Mouse (Mus musculus) right cerebral cortex, postnatal 25 days (tissue): Measurements from ENCODE around the gene Zfp58.
"Not testable (repeated sequence)": the region's sequence is repeated elsewhere in the genome, so short reads cannot be mapped to it uniquely, and the experiment has no call there.

ENCODE experiments used
- DNase-seq: peaks from one replicate; pipeline ENCODE4 v3.0.0; 2022

Zfp58 gene

GRCm38 (mm10) chr13:67500084-67500719, at the start of gene Zfp58:
Gene Zfp58 (minus strand): TSS chr13:67500555.
- peak; percentile 83 for DNase-seq

GRCm38 (mm10) chr13:67545941-67546340, 45.6 kb upstream of the Zfp58 start:
- DNase-seq, result no peak

- DNase-seq, result no peak
These were observed 26.8 kb upstream of the Zfp58 start for GRCm38 (mm10) chr13:67527049-67527730.

- peak; percentile 92 for DNase-seq
These were observed 25.5 kb upstream of the Zfp58 start, which contains the start of the genes Gm26965 and Zfp87 for GRCm38 (mm10) chr13:67525753-67526410. Gene Gm26965 (minus strand): TSS chr13:67526151. Gene Zfp87 (minus strand): TSS chr13:67526177.

GRCm38 (mm10) chr13:67500908-67501307, 553 bp upstream of the Zfp58 start:
- no peak for DNase-seq

GRCm38 (mm10) chr13:67495631-67496030, 4.7 kb downstream of the Zfp58 start:
- DNase-seq, result no peak

- no peak for DNase-seq
These were observed 15.9 kb downstream of the Zfp58 start for GRCm38 (mm10) chr13:67484424-67484811.

- DNase-seq, result peak; percentile 86
These were observed 16.5 kb downstream of the Zfp58 start, which contains the start of gene Zfp874b for GRCm38 (mm10) chr13:67483625-67484423. Gene Zfp874b (minus strand): TSS chr13:67484258.

- DNase-seq, result no peak
These were observed 18.8 kb downstream of the Zfp58 start for GRCm38 (mm10) chr13:67481528-67481927.

- DNase-seq, result no peak
These were observed 31.1 kb downstream of the Zfp58 start for GRCm38 (mm10) chr13:67469274-67469673.

- not testable (repeated sequence) for DNase-seq
These were observed 36.7 kb downstream of the Zfp58 start for GRCm38 (mm10) chr13:67463506-67464185.

GRCm38 (mm10) chr13:67452021-67452309, 48.4 kb downstream of the Zfp58 start:
- DNase-seq, result no peak

- peak; percentile 88 for DNase-seq
These were observed 49.0 kb downstream of the Zfp58 start, which contains the start of gene Zfp874a for GRCm38 (mm10) chr13:67451172-67452020. Gene Zfp874a (minus strand): TSS chr13:67451624.
